7 mouse cellular contexts compared by ENCODE assay signal in the genomic region with DNA sequence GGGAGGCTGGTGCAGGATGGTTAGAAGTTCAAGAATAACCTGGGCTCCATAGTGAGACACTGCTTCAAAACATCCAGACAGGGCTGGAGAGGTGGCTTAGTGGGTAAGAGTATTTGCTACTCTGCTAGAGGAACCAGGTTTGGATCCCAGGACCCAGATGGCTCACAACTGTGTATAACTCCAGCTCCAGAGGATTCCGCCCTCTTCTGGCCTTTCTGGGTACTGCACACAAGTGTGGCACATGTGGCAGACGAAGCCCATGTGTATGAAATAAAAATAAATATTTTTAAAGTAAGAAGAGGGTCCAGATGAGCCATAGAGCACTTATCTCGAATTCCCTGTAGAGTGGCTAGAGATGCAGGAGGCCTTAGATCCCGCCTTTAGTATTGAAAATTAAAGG. TPM values are rescaled to one million over a fixed set of nuclear protein-coding genes. Genes with fewer than 3 reads are reported as not detected.
DNase-seq lines count a peak whose midpoint lies in the region; ATAC-seq and TF ChIP-seq lines count a peak whose summit lies in the region.

No protein-coding gene starts in this region.

- H3K4me3 ChIP-seq in kidney, embryonic 15.5 days (replicated peaks): no peak overlapping the region
- H3K4me3 ChIP-seq in ES-Bruce4 (ENCODE audit: low read depth, low read length): no peak overlapping the region

- H3K4me1 ChIP-seq in kidney, embryonic 15.5 days: peaks cover 9% of the 10 kb centered on the region; the same call in 1 of the 2 replicates
- no peaks in the 10 kb centered on the region for H3K4me1 ChIP-seq in ES-Bruce4 (ENCODE audit: control insufficient read depth, insufficient read depth, low read length)

- TF ChIP-seq CTCF in ES-Bruce4 (IDR thresholded peaks at IDR 0.05; ENCODE audit: low read depth, low read length) (peak; percentile 65), Patski (IDR thresholded peaks at IDR 0.05) (peak; percentile 35)

- H3K9me3 ChIP-seq in kidney, embryonic 15.5 days (replicated peaks): no peaks in the 10 kb centered on the region
- no peaks in the 10 kb centered on the region for H3K9me3 ChIP-seq in ES-Bruce4 (replicated peaks; ENCODE audit: control insufficient read depth, insufficient read depth, low read length, poor library complexity, severe bottlenecking)

- DNase-seq in kidney, postnatal 4 days: peak; percentile 29 to 47
- DNase-seq in Patski (ENCODE audit: low read depth, low spot score): no peak
- peak; percentile 3 for DNase-seq in lung, postnatal 36 days
- no peak for DNase-seq in layer of hippocampus, adult 9-10 months (ENCODE audit: low spot score)

- H3K36me3 ChIP-seq in kidney, embryonic 15.5 days: no peaks in the 10 kb centered on the region
- no peaks in the 10 kb centered on the region for H3K36me3 ChIP-seq in ES-Bruce4 (ENCODE audit: control insufficient read depth, insufficient read depth, low read length, poor library complexity, severe bottlenecking)

- H3K27me3 ChIP-seq in kidney, embryonic 15.5 days: no peaks in the 10 kb centered on the region
- H3K27me3 ChIP-seq in ES-Bruce4 (ENCODE audit: control insufficient read depth, insufficient read depth, low read length, poor library complexity, severe bottlenecking): no peaks in the 10 kb centered on the region
- no peaks in the 10 kb centered on the region for H3K27me3 ChIP-seq in Patski

- TF ChIP-seq POLR2A in ES-Bruce4 (IDR thresholded peaks at IDR 0.05; ENCODE audit: insufficient read depth, low read length): no peak

- no peak overlapping the region for H3K9ac ChIP-seq in kidney, embryonic 15.5 days
- no peak overlapping the region for H3K9ac ChIP-seq in ES-Bruce4 (ENCODE audit: low read depth, poor library complexity, severe bottlenecking)

- in situ Hi-C loops in Patski (cut with MboI; ENCODE audit: low pct_unique_long_range_greater_than_20kb): loop anchor here (25.0 kb wide), 1 partner anchor 1072 kb away; no protein-coding TSS in a partner anchor

- no peak overlapping the region for H3K4me2 ChIP-seq in kidney, embryonic 15.5 days

- no peak for TF ChIP-seq EP300 in ES-Bruce4 (IDR thresholded peaks at IDR 0.05; ENCODE audit: insufficient read depth, low read depth, low read length)

- no peak for ATAC-seq in kidney, embryonic 15.5 days (replicated peaks; ENCODE audit: low FRiP score)
- ATAC-seq in Patski: no peak
- ATAC-seq in monocyte, adult 5-6 weeks (replicated peaks; ENCODE audit: insufficient number of reproducible peaks, low FRiP score, low TSS enrichment, poor library complexity, severe bottlenecking): no peak

- CTCF ChIA-PET in Patski (lab: Charles Lee): no interaction called here

- POLR2A ChIA-PET in Patski (lab: Charles Lee): no interaction called here

- H3K27ac ChIP-seq in kidney, embryonic 15.5 days: no peak overlapping the region
- no peak overlapping the region for H3K27ac ChIP-seq in ES-Bruce4 (ENCODE audit: insufficient read depth, low read length)

- WGBS in kidney, embryonic 15.5 days: 79% methylated on average over 4 of the region's 4 CpGs

RNA-seq across cellular contexts. Expression of gene Sipa1l3, which starts 40.8 kb away (rescaled TPM):
- polyA plus RNA-seq in kidney, embryonic 15.5 days (2015; fragmentation: Nextera tagmentation; extraction: Ambion mirVana): 14.4 and 14.5 TPM in 2 replicates
- polyA plus RNA-seq in ES-Bruce4 (2011; ENCODE audit: insufficient read depth, insufficient read length, low read depth, missing spikeins): 29.4 and 31.0 TPM in 2 replicates
- 27.2 TPM for polyA plus RNA-seq in Patski (2021)
- total RNA-seq in monocyte, adult 5-6 weeks (2017): 12.2 to 30.0 TPM (median 15.8 TPM) in 3 replicates

Comparison
In these comparisons a context has a peak if more than half of its experiments do, and no peak if none do; other contexts are left out.
1. DNase-seq: peak in kidney, postnatal 4 days (2 of 2) and lung, postnatal 36 days (single experiment); none in Patski (single experiment) and layer of hippocampus, adult 9-10 months (single experiment).